Mouse (Mus musculus) cortical plate, adult 2 months (tissue): ENCODE measurements around the gene Gabpb2.

Experiments used
- CTCF ChIP-seq: fragments of 200-500 bp; IDR thresholded peaks from 2 replicates; pipeline ENCODE4 v1.5.1; 2011; ENCODE audit warnings: mild to moderate bottlenecking, control low read depth, low read length; ENCODE audit not compliant: insufficient read depth; ENCODE audit errors: extremely low read depth
- POLR2A ChIP-seq: fragments of 200-500 bp; IDR thresholded peaks from 2 replicates; pipeline ENCODE4 v1.6.1; 2011; ENCODE audit warnings: mild to moderate bottlenecking, low read length, control low read depth; ENCODE audit not compliant: insufficient read depth; ENCODE audit errors: extremely low read depth

DNA sequence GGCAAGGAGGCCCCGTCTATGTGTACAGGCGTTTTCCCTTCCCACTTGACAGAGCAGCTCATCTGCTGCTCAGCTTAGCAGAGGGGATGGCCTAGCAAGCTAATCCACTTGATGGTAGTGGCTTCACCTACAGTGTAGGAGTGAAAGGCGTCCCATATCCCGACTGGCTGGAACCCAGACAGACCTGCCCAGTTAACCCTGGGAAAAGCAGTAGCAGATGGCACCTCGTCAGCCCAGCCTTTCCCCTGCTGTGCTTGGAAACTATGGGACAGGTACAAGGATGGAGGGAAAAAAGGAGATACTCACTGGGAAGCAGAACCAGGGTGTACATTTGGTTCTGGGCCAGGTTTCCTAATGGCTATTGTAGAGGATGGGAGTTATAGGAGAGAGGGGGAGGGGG is 32.6 kb upstream of the Gabpb2 start:
- TF ChIP-seq CTCF (no peak), POLR2A (no peak)
